ENCODE assay signal across 8 mouse cellular contexts in the genomic region with DNA sequence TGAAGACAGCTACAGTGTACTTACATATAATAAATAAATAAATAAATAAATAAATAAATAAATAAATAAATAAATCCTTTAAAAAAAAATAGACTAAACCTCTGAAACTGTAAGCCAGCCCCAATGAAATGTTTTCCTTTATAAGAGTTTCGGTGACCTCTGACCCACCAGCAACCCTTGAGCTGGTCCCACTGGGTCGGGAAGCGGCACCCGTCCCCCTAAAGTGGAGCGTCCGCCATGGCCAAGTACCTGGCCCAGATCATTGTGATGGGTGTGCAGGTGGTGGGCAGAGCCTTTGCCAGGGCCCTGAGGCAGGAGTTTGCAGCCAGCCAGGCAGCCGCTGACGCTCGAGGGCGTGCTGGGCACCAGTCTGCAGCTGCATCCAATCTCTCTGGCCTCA. TPM values are rescaled to one million over a fixed set of nuclear protein-coding genes. Genes with fewer than 3 reads are reported as not detected.
A peak's percentile ranks its signal among the peaks of the same experiment; 100 is the strongest.
DNase-seq lines count a peak whose midpoint lies in the region; ATAC-seq and TF ChIP-seq lines count a peak whose summit lies in the region.
"Not testable (repeated sequence)": the region's sequence is repeated elsewhere in the genome, so short reads cannot be mapped to it uniquely, and the experiment has no call there.

A gene (plus strand): TSS at position 154 of the 400 bp plus-strand sequence.

- TF ChIP-seq CTCF in MEL (IDR thresholded peaks at IDR 0.05 in 2 of 3, conservative IDR thresholded peaks at IDR 0.05 in 1 of 3; ENCODE audit: control insufficient read depth in 1 of 3, insufficient read depth in 1 of 3, low read depth in 2 of 3, low read length in 3 of 3, poor library complexity in 1 of 3, severe bottlenecking in 1 of 3); kidney, adult 2 months (conservative IDR thresholded peaks at IDR 0.05; ENCODE audit: insufficient read depth, insufficient read length, low read depth, low read length); lung, embryonic 14.5 days (IDR thresholded peaks at IDR 0.05; ENCODE audit: low read depth); stomach, postnatal 0 days (IDR thresholded peaks at IDR 0.05; ENCODE audit: low read depth): not testable (repeated sequence)

- H3K27me3 ChIP-seq in MEL (ENCODE audit: control insufficient read depth in 1 of 2, insufficient read depth in 2 of 2, low read length in 2 of 2); forebrain, embryonic 15.5 days; heart, embryonic 15.5 days; kidney, adult 2 months (replicated peaks; ENCODE audit: control insufficient read depth, insufficient read depth, low read length); lung, embryonic 14.5 days (ENCODE audit: insufficient read depth, low read length); midbrain, embryonic 16.5 days (ENCODE audit: control insufficient read depth, insufficient read depth, low read depth, low read length); stomach, postnatal 0 days (ENCODE audit: control insufficient read depth, insufficient read depth, low read length): not testable (repeated sequence)

- not testable (repeated sequence) for H3K4me3 ChIP-seq in MEL (ENCODE audit: control insufficient read depth in 1 of 2, insufficient read depth in 1 of 2, low read depth in 2 of 2, low read length in 2 of 2); forebrain, embryonic 15.5 days; heart, embryonic 15.5 days; kidney, adult 2 months (ENCODE audit: insufficient read depth, low read depth, low read length); lung, embryonic 14.5 days (ENCODE audit: low read depth, low read length); midbrain, embryonic 16.5 days (ENCODE audit: low read depth, low read length); stomach, postnatal 0 days (ENCODE audit: low read depth, low read length)

- H3K27ac ChIP-seq in MEL (ENCODE audit: control insufficient read depth, low read depth, low read length); forebrain, embryonic 15.5 days (replicated peaks); heart, embryonic 15.5 days; kidney, adult 2 months (ENCODE audit: insufficient read depth, low read depth, low read length); lung, embryonic 14.5 days (ENCODE audit: low read depth); midbrain, embryonic 16.5 days (ENCODE audit: low read length); stomach, postnatal 0 days (replicated peaks): not testable (repeated sequence)

- not testable (repeated sequence) for TF ChIP-seq POLR2A in MEL (IDR thresholded peaks at IDR 0.05; ENCODE audit: control insufficient read depth in 1 of 2, insufficient read depth in 1 of 2, low read depth in 1 of 2, low read length in 2 of 2, poor library complexity in 1 of 2); kidney, adult 2 months (IDR thresholded peaks at IDR 0.05; ENCODE audit: low read depth, low read length)

- TF ChIP-seq RAD21 in MEL (IDR thresholded peaks at IDR 0.05; ENCODE audit: low read depth, low read length), result not testable (repeated sequence)

- not testable (repeated sequence) for H3K9me3 ChIP-seq in MEL (replicated peaks; ENCODE audit: insufficient read depth, low read length); forebrain, embryonic 15.5 days; heart, embryonic 15.5 days (replicated peaks); lung, embryonic 14.5 days (ENCODE audit: low read depth, low read length); midbrain, embryonic 16.5 days (replicated peaks; ENCODE audit: control insufficient read depth, low read length, poor library complexity, severe bottlenecking); stomach, postnatal 0 days (ENCODE audit: control insufficient read depth, low read length)

- not testable (repeated sequence) for H3K4me1 ChIP-seq in MEL (ENCODE audit: control insufficient read depth in 1 of 2, insufficient read depth in 2 of 2, low read length in 2 of 2); heart, embryonic 15.5 days (replicated peaks); lung, embryonic 14.5 days (ENCODE audit: insufficient read depth); stomach, postnatal 0 days (replicated peaks; ENCODE audit: control insufficient read depth, insufficient read depth)
- peaks cover 13% of the 10 kb centered on the region for H3K4me1 ChIP-seq in forebrain, embryonic 15.5 days
- peaks cover 12% of the 10 kb centered on the region for H3K4me1 ChIP-seq in kidney, adult 2 months (ENCODE audit: control insufficient read depth, insufficient read depth, low read length)
- peaks cover 16% of the 10 kb centered on the region for H3K4me1 ChIP-seq in midbrain, embryonic 16.5 days (ENCODE audit: control insufficient read depth, insufficient read depth, low read length)

- not testable (repeated sequence) for H3K4me2 ChIP-seq in forebrain, embryonic 15.5 days (replicated peaks); heart, embryonic 15.5 days; lung, embryonic 14.5 days; midbrain, embryonic 16.5 days (ENCODE audit: low read length); stomach, postnatal 0 days (replicated peaks; ENCODE audit: low read depth)

- TF ChIP-seq EP300 in MEL (IDR thresholded peaks at IDR 0.05; ENCODE audit: low read depth in 1 of 2, low read length in 2 of 2); stomach, postnatal 0 days (optimal IDR thresholded peaks at IDR 0.05): not testable (repeated sequence)

- H3K36me3 ChIP-seq in MEL (ENCODE audit: control insufficient read depth in 1 of 2, insufficient read depth in 2 of 2, low read length in 2 of 2); kidney, adult 2 months (ENCODE audit: control insufficient read depth, insufficient read depth, low read length); midbrain, embryonic 16.5 days (ENCODE audit: control insufficient read depth, insufficient read depth, low read length); stomach, postnatal 0 days (ENCODE audit: control insufficient read depth, insufficient read depth, low read length): not testable (repeated sequence)
- peaks cover 13% of the 10 kb centered on the region; the same call in 1 of the 2 replicates for H3K36me3 ChIP-seq in forebrain, embryonic 15.5 days
- H3K36me3 ChIP-seq in heart, embryonic 15.5 days, result peaks cover 33% of the 10 kb centered on the region
- H3K36me3 ChIP-seq in lung, embryonic 14.5 days (ENCODE audit: insufficient read depth), result peaks cover 24% of the 10 kb centered on the region

- DNase-seq in MEL (ENCODE audit: low read depth, low spot score); kidney, adult 2 months; lung, embryonic 14.5 days; stomach, postnatal 0 days (ENCODE audit: low spot score): not testable (repeated sequence)

- not testable (repeated sequence) for H3K9ac ChIP-seq in MEL (ENCODE audit: control insufficient read depth, low read depth, low read length, poor library complexity, severe bottlenecking); forebrain, embryonic 15.5 days (replicated peaks); heart, embryonic 15.5 days; lung, embryonic 14.5 days; midbrain, embryonic 16.5 days (ENCODE audit: low read depth, low read length); stomach, postnatal 0 days (ENCODE audit: low read length)

- ATAC-seq in common myeloid progenitor, adult 5-6 weeks (replicated peaks; ENCODE audit: low read depth, poor library complexity, severe bottlenecking), result peak; percentile 50; the same call in 1 of the 2 replicates
- not testable (repeated sequence) for ATAC-seq in forebrain, embryonic 15.5 days (replicated peaks); heart, embryonic 15.5 days (replicated peaks; ENCODE audit: insufficient number of reproducible peaks, insufficient read depth, low FRiP score, low read depth); lung, embryonic 14.5 days (ENCODE audit: insufficient read depth); midbrain, embryonic 16.5 days; stomach, postnatal 0 days (ENCODE audit: low FRiP score, low TSS enrichment)

- 96% methylated on average over 10 of the region's 10 CpGs for WGBS in forebrain, embryonic 15.5 days
- 97% methylated on average over 10 of the region's 10 CpGs for WGBS in heart, embryonic 15.5 days
- WGBS in kidney, adult 2 months, result 93% methylated on average over 10 of the region's 10 CpGs
- WGBS in lung, embryonic 14.5 days, result 94% methylated on average over 10 of the region's 10 CpGs
- WGBS in midbrain, embryonic 16.5 days, result 99% methylated on average over 10 of the region's 10 CpGs
- WGBS in stomach, postnatal 0 days, result 94% methylated on average over 10 of the region's 10 CpGs

- H3K79me2 ChIP-seq in MEL (ENCODE audit: control insufficient read depth, insufficient read depth, low read length, poor library complexity), result not testable (repeated sequence)

RNA-seq across cellular contexts. Expression of the gene that starts here (rescaled TPM):
- total RNA-seq in MEL (2012; rRNA removed), result 10.1 and 18.7 TPM in 2 replicates
- 100 to 1,000 TPM in 1 of 2 experiments, not detected in 1; 137 TPM for polyA plus RNA-seq in MEL (2012; ENCODE audit: insufficient read depth in 1 of 2, insufficient read length in 2 of 2, low read depth in 1 of 2, low replicate concordance in 2 of 2, missing spikeins in 1 of 2)
- 30.4 and 35.3 TPM in 2 replicates for total RNA-seq in common myeloid progenitor, adult 5-6 weeks (2017)
- polyA plus RNA-seq in forebrain, embryonic 15.5 days (2015; fragmentation: Nextera tagmentation; extraction: Ambion mirVana), result 14.6 and 20.4 TPM in 2 replicates
- 16.0 and 16.5 TPM in 2 replicates for polyA plus RNA-seq in heart, embryonic 15.5 days (2015; fragmentation: Nextera tagmentation; extraction: Ambion mirVana)
- polyA plus RNA-seq in kidney, adult 2 months (2012; rRNA removed), result 74.5 and 91.3 TPM in 2 replicates
- 10.5 and 19.0 TPM in 2 replicates for polyA plus RNA-seq in lung, embryonic 14.5 days (2014; fragmentation: Nextera tagmentation; extraction: Ambion mirVana)
- 16.6 and 23.4 TPM in 2 replicates for polyA plus RNA-seq in midbrain, embryonic 16.5 days (2015; fragmentation: Nextera tagmentation; extraction: Ambion mirVana)
- polyA plus RNA-seq in stomach, postnatal 0 days (2015; fragmentation: Nextera tagmentation; extraction: Ambion mirVana), result 14.3 and 14.8 TPM in 2 replicates
